Mouse (Mus musculus): ENCODE measurements around the gene Proser3. TPM values are rescaled to one million over a fixed set of nuclear protein-coding genes. Genes with fewer than 3 reads are reported as not detected.
A peak's percentile ranks its signal among the peaks of the same experiment; 100 is the strongest.
"Not testable (repeated sequence)": the region's sequence is repeated elsewhere in the genome, so short reads cannot be mapped to it uniquely, and the experiment has no call there.

The Proser3 gene
- polyA plus RNA-seq, 1 experiment from 2014 or later, result 8.0 TPM

DNA sequence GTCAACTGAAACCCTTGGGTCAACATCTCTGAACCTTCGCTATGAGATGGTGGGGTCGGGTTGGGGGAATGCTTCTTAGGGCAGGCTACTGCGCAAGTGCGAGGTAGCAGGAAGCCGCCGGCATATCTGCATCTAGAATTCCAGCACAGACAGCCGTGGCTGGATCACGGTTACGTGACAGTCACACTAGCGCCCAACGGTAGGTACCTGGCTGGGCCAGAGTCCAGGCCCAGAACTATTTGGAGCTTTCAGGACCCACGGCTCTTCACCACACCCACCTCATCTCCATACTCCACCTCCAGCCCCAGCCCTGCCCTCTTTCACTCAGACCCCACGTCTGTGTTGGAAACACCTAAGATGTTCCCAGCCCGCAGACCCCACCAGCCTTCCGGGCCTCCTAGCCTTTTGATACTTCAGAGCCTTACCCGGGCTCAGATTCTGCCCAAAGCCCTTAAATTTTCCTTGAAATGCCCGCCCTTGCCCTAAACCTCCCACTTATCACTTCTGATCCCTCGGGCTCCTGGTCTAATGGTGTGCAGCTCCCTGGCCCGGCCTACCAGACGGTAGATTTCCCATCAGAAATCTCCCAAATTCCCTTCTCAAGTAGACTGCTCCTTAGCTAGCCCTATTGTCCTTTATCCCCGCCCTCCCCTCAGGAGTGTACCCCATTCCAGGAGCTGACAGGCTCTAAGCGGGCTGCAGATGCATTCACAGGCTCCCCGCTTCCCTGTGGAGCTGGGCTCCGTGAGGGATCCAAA, 36.9 kb downstream of the Proser3 start:
- no peak for ATAC-seq (replicated peaks; ENCODE audit: insufficient number of reproducible peaks, insufficient read depth, low FRiP score, low read depth)
- no peak overlapping the region for H3K9ac ChIP-seq
- H3K9me3 ChIP-seq (replicated peaks), result no peaks in the 10 kb centered on the region
- H3K27me3 ChIP-seq, result peaks cover 6% of the 10 kb centered on the region; the same call in 1 of the 2 replicates
- H3K27ac ChIP-seq, result no peak overlapping the region
- H3K4me3 ChIP-seq, result no peak overlapping the region
- H3K4me2 ChIP-seq, result no peak overlapping the region
- WGBS, result 49% methylated on average over 24 of the region's 24 CpGs
- no peaks in the 10 kb centered on the region for H3K4me1 ChIP-seq (replicated peaks)
- H3K36me3 ChIP-seq, result no peaks in the 10 kb centered on the region

DNA sequence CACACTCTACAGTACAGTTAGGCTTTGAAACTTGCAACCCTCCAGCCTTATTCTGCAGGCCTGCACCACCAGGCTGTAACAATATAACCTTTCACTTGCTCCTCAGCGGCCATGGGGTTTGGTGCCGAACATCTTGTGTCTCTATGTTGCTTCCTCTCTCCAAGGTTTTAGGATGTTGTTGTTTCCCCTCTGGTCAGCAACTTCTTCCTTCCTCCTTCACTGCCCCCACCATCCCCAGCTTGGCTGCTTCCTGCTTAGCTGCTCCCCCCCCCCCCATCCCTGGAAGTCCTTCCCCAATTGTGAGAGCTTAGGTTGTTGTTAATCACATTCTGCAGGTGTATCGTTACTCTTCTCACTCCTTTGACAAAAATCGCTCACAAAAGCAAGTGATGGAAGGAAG, 44.0 kb downstream of the Proser3 start:
- no peak overlapping the region for H3K4me2 ChIP-seq
- WGBS, result 63% methylated on average over 4 of the region's 4 CpGs
- H3K27me3 ChIP-seq, result peaks cover 3% of the 10 kb centered on the region; the same call in 1 of the 2 replicates
- no peaks in the 10 kb centered on the region for H3K9me3 ChIP-seq (replicated peaks)
- H3K36me3 ChIP-seq, result no peaks in the 10 kb centered on the region
- H3K4me1 ChIP-seq (replicated peaks), result no peaks in the 10 kb centered on the region
- H3K4me3 ChIP-seq, result no peak overlapping the region
- H3K27ac ChIP-seq, result no peak overlapping the region
- H3K9ac ChIP-seq, result no peak overlapping the region
- ATAC-seq (replicated peaks; ENCODE audit: insufficient number of reproducible peaks, insufficient read depth, low FRiP score, low read depth), result no peak

DNA sequence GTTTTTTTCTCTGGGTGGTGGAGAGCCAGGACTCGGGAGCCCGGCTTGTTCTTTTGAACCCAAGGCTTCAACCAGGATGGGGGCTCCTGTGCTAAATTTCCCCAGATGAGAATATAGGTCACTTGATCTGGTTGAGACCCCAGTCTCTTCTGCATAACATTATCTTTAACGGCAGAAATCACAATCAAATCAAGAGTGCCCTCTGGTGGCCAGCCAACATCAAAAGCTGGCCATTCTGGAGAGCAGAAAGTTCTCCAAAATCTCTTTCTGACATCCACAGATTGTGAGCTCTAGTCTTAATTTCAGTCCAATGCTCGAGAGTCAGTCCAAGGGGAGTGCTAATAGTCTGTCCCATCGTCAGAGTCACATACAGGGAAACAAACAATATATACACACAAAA, 50.9 kb downstream of the Proser3 start:
- not testable (repeated sequence) for H3K4me3 ChIP-seq; H3K27me3 ChIP-seq; H3K9me3 ChIP-seq (replicated peaks); H3K4me1 ChIP-seq (replicated peaks); H3K36me3 ChIP-seq; ATAC-seq (replicated peaks; ENCODE audit: insufficient number of reproducible peaks, insufficient read depth, low FRiP score, low read depth); H3K9ac ChIP-seq; H3K27ac ChIP-seq; H3K4me2 ChIP-seq
- WGBS, result 74% methylated on average over 5 of the region's 5 CpGs

GRCm38 (mm10) chr7:30495506-30496042, 56.5 kb downstream of the Proser3 start:
- H3K9ac ChIP-seq; H3K4me3 ChIP-seq; H3K27ac ChIP-seq; H3K9me3 ChIP-seq (replicated peaks); H3K4me1 ChIP-seq (replicated peaks); H3K4me2 ChIP-seq; H3K36me3 ChIP-seq; ATAC-seq (replicated peaks; ENCODE audit: insufficient number of reproducible peaks, insufficient read depth, low FRiP score, low read depth): not testable (repeated sequence)
- WGBS, result 46% methylated on average over 5 of the region's 5 CpGs
- H3K27me3 ChIP-seq, result peaks cover 11% of the 10 kb centered on the region

- ATAC-seq (replicated peaks; ENCODE audit: insufficient number of reproducible peaks, insufficient read depth, low FRiP score, low read depth), result no peak
- H3K27me3 ChIP-seq, result peaks cover 23% of the 10 kb centered on the region
- no peaks in the 10 kb centered on the region for H3K36me3 ChIP-seq
- H3K4me1 ChIP-seq (replicated peaks), result no peaks in the 10 kb centered on the region
- H3K27ac ChIP-seq, result no peak within 1 kb of the TSS
- no peak within 1 kb of the TSS for H3K4me3 ChIP-seq
- no peaks in the 10 kb centered on the region for H3K9me3 ChIP-seq (replicated peaks)
- H3K4me2 ChIP-seq, result no peak within 1 kb of the TSS
- WGBS, result 56% methylated on average over 11 of the region's 11 CpGs
- no peak within 1 kb of the TSS for H3K9ac ChIP-seq
Measured at GRCm38 (mm10) chr7:30493401-30493931, 58.6 kb downstream of the Proser3 start, which contains the start of gene Prodh2. TSS of gene Prodh2 (plus strand) at chr7:30493622.

- 21% methylated on average over 4 of the region's 4 CpGs for WGBS
- no peak overlapping the region for H3K27ac ChIP-seq
- H3K27me3 ChIP-seq, result peaks cover 23% of the 10 kb centered on the region
- no peak overlapping the region for H3K9ac ChIP-seq
- H3K9me3 ChIP-seq (replicated peaks), result no peaks in the 10 kb centered on the region
- ATAC-seq (replicated peaks; ENCODE audit: insufficient number of reproducible peaks, insufficient read depth, low FRiP score, low read depth), result no peak
- H3K36me3 ChIP-seq, result no peaks in the 10 kb centered on the region
- H3K4me1 ChIP-seq (replicated peaks), result no peaks in the 10 kb centered on the region
- H3K4me2 ChIP-seq, result no peak overlapping the region
- H3K4me3 ChIP-seq, result no peak overlapping the region
Measured at GRCm38 (mm10) chr7:30492765-30493164, 59.3 kb downstream of the Proser3 start.

DNA sequence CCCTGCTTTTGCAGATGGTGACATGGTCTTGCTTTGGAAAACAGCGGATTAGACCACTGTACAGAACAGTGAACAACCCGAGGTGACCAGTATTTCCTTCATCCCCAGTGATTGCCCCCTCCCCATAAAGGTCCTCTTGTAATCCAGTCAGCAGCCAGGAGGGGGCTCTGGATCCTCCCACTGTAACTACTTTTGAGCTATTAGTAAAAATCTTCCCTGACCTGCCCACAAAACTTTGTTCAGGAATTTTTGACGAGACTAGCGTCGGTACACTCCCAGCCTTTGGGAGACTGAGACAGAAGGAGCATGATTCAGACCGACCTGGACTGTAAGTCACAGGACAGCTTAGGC, 61.2 kb downstream of the Proser3 start:
- no peak overlapping the region for H3K4me3 ChIP-seq
- WGBS, result 14% methylated on average over 6 of the region's 6 CpGs
- H3K27ac ChIP-seq, result no peak overlapping the region
- H3K4me1 ChIP-seq (replicated peaks), result no peaks in the 10 kb centered on the region
- H3K27me3 ChIP-seq, result peaks cover 23% of the 10 kb centered on the region
- H3K4me2 ChIP-seq, result no peak overlapping the region
- H3K9ac ChIP-seq, result no peak overlapping the region
- H3K36me3 ChIP-seq, result no peaks in the 10 kb centered on the region
- H3K9me3 ChIP-seq (replicated peaks), result no peaks in the 10 kb centered on the region
- ATAC-seq (replicated peaks; ENCODE audit: insufficient number of reproducible peaks, insufficient read depth, low FRiP score, low read depth), result no peak

DNA sequence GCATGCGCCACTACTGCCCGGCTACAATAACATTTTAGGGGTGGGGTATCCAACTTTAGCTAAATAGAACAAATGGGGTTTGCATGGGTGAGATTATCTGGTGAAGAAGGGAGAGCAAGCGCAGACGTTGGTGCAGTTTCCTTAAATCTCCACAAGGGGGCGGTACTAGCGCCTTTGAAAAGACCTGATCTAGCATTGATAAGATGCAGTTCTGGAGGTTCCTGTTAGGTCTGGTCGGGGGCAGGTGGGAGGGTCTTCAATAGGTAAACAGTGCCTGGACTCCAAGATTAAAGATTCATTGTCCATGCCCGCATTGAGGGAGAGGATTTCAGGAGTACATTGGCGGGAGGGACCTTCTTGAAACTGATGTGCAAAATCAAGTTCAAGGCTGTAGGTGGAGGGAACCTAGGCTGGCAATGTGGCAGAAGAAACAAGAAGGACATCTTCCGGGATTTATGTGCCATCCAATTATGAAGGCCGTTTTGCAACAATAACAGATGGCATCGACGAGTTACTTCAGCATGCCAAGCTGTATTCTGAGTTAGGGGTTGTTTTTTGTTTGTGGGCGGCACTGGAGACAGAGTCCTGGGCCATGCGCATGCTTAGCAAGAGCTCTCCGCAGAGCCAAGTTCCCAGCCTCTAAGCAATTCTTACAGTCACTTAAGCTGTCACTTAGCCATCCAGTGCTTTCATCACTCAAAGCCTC, 61.7 kb downstream of the Proser3 start:
- no peak overlapping the region for H3K4me3 ChIP-seq
- H3K4me1 ChIP-seq (replicated peaks), result no peaks in the 10 kb centered on the region
- H3K9me3 ChIP-seq (replicated peaks), result no peaks in the 10 kb centered on the region
- 30% methylated on average over 16 of the region's 16 CpGs for WGBS
- H3K27ac ChIP-seq, result no peak overlapping the region
- no peak overlapping the region for H3K4me2 ChIP-seq
- H3K36me3 ChIP-seq, result no peaks in the 10 kb centered on the region
- no peak for ATAC-seq (replicated peaks; ENCODE audit: insufficient number of reproducible peaks, insufficient read depth, low FRiP score, low read depth)
- H3K9ac ChIP-seq, result no peak overlapping the region
- peaks cover 25% of the 10 kb centered on the region for H3K27me3 ChIP-seq

Small RNAs within 50 kb of the gene (microRNA-seq; reads per million reads assigned to microRNA genes)
- gene Gm38670 (3.4 reads per million, percentile 12 among the genes with 10 or more reads in this experiment), gene Mir3569 (not detected)

Other genes starting within 250 kb of the Proser3 start
- 57.4 and 64.4 TPM in 2 replicates for gene Alkbh6, start 243.6 kb downstream of the Proser3 start, polyA plus RNA-seq (2015; fragmentation: Nextera tagmentation; extraction: Ambion mirVana)
- gene Syne4, start 237.5 kb downstream of the Proser3 start, polyA plus RNA-seq (2015; fragmentation: Nextera tagmentation; extraction: Ambion mirVana), result 6.1 and 18.8 TPM in 2 replicates
- gene E130208F15Rik, start 230.6 kb downstream of the Proser3 start, polyA plus RNA-seq (2015; fragmentation: Nextera tagmentation; extraction: Ambion mirVana), result 5.1 TPM in 1 of 2 replicates, not detected in the other
- 14.4 and 17.5 TPM in 2 replicates for gene Sdhaf1, start 228.4 kb downstream of the Proser3 start, polyA plus RNA-seq (2015; fragmentation: Nextera tagmentation; extraction: Ambion mirVana)
- gene Lrfn3, start 189.5 kb downstream of the Proser3 start, polyA plus RNA-seq (2015; fragmentation: Nextera tagmentation; extraction: Ambion mirVana), result 1.4 and 2.1 TPM in 2 replicates
- gene Tyrobp, start 138.5 kb downstream of the Proser3 start, polyA plus RNA-seq (2015; fragmentation: Nextera tagmentation; extraction: Ambion mirVana), result 27.1 and 46.0 TPM in 2 replicates
- gene Hcst, start 132.4 kb downstream of the Proser3 start, polyA plus RNA-seq (2015; fragmentation: Nextera tagmentation; extraction: Ambion mirVana), result 0.98 and 2.7 TPM in 2 replicates
- 0.76 and 1.5 TPM in 2 replicates for gene Nfkbid, start 130.6 kb downstream of the Proser3 start, polyA plus RNA-seq (2015; fragmentation: Nextera tagmentation; extraction: Ambion mirVana)
- 14.7 and 21.7 TPM in 2 replicates for gene Aplp1, start 106.8 kb downstream of the Proser3 start, polyA plus RNA-seq (2015; fragmentation: Nextera tagmentation; extraction: Ambion mirVana)
- gene Kirrel2, start 94.6 kb downstream of the Proser3 start, polyA plus RNA-seq (2015; fragmentation: Nextera tagmentation; extraction: Ambion mirVana), result 0.16 TPM in 2 replicates
- 0.09 and 0.14 TPM in 2 replicates for gene Nphs1, start 94.0 kb downstream of the Proser3 start, polyA plus RNA-seq (2015; fragmentation: Nextera tagmentation; extraction: Ambion mirVana)
- gene Prodh2, start 58.7 kb downstream of the Proser3 start, polyA plus RNA-seq (2015; fragmentation: Nextera tagmentation; extraction: Ambion mirVana), result 0.15 and 0.74 TPM in 2 replicates
- 6.2 and 8.1 TPM in 2 replicates for gene Arhgap33, start 17.2 kb downstream of the Proser3 start, polyA plus RNA-seq (2015; fragmentation: Nextera tagmentation; extraction: Ambion mirVana)
- 155 and 176 TPM in 2 replicates for gene Hspb6, start 121 bp downstream of the Proser3 start, polyA plus RNA-seq (2015; fragmentation: Nextera tagmentation; extraction: Ambion mirVana)
- 32.7 and 33.1 TPM in 2 replicates for gene Lin37, start 7.5 kb upstream of the Proser3 start, polyA plus RNA-seq (2015; fragmentation: Nextera tagmentation; extraction: Ambion mirVana)
- gene U2af1l4, start 11.0 kb upstream of the Proser3 start, polyA plus RNA-seq (2015; fragmentation: Nextera tagmentation; extraction: Ambion mirVana), result 90.0 and 97.8 TPM in 2 replicates
- gene Gm49396, start 11.0 kb upstream of the Proser3 start, polyA plus RNA-seq (2015; fragmentation: Nextera tagmentation; extraction: Ambion mirVana), result 8.4 and 10.8 TPM in 2 replicates
- 104 and 106 TPM in 2 replicates for gene Psenen, start 11.3 kb upstream of the Proser3 start, polyA plus RNA-seq (2015; fragmentation: Nextera tagmentation; extraction: Ambion mirVana)
- gene Igflr1, start 13.1 kb upstream of the Proser3 start, polyA plus RNA-seq (2015; fragmentation: Nextera tagmentation; extraction: Ambion mirVana), result 3.7 and 4.0 TPM in 2 replicates
- gene Kmt2b, start 36.4 kb upstream of the Proser3 start, polyA plus RNA-seq (2015; fragmentation: Nextera tagmentation; extraction: Ambion mirVana), result 4.2 and 4.4 TPM in 2 replicates
- 0.14 and 0.23 TPM in 2 replicates for gene Zbtb32, start 46.6 kb upstream of the Proser3 start, polyA plus RNA-seq (2015; fragmentation: Nextera tagmentation; extraction: Ambion mirVana)
- gene Upk1a, start 60.5 kb upstream of the Proser3 start, polyA plus RNA-seq (2015; fragmentation: Nextera tagmentation; extraction: Ambion mirVana), result 0.43 and 1.4 TPM in 2 replicates
- 1,740 and 2,396 TPM in 2 replicates for gene Cox6b1, start 73.9 kb upstream of the Proser3 start, polyA plus RNA-seq (2015; fragmentation: Nextera tagmentation; extraction: Ambion mirVana)
- gene Etv2, start 83.6 kb upstream of the Proser3 start, polyA plus RNA-seq (2015; fragmentation: Nextera tagmentation; extraction: Ambion mirVana), result not detected in 2 replicates
- gene Rbm42, start 98.0 kb upstream of the Proser3 start, polyA plus RNA-seq (2015; fragmentation: Nextera tagmentation; extraction: Ambion mirVana), result 73.7 and 92.8 TPM in 2 replicates
- 23.4 and 33.8 TPM in 2 replicates for gene Haus5, start 112.7 kb upstream of the Proser3 start, polyA plus RNA-seq (2015; fragmentation: Nextera tagmentation; extraction: Ambion mirVana)
- not detected in 2 replicates for gene Pmis2, start 119.3 kb upstream of the Proser3 start, polyA plus RNA-seq (2015; fragmentation: Nextera tagmentation; extraction: Ambion mirVana)
- 1.0 and 1.4 TPM in 2 replicates for gene 2200002J24Rik, start 146.6 kb upstream of the Proser3 start, polyA plus RNA-seq (2015; fragmentation: Nextera tagmentation; extraction: Ambion mirVana)
- 0.37 and 0.62 TPM in 2 replicates for gene Atp4a, start 159.9 kb upstream of the Proser3 start, polyA plus RNA-seq (2015; fragmentation: Nextera tagmentation; extraction: Ambion mirVana)
- gene Tmem147, start 177.2 kb upstream of the Proser3 start, polyA plus RNA-seq (2015; fragmentation: Nextera tagmentation; extraction: Ambion mirVana), result 167 and 172 TPM in 2 replicates
- 0.13 TPM in 1 of 2 replicates, not detected in the other for gene Gapdhs, start 191.4 kb upstream of the Proser3 start, polyA plus RNA-seq (2015; fragmentation: Nextera tagmentation; extraction: Ambion mirVana)
- 1.2 and 1.5 TPM in 2 replicates for gene Sbsn, start 199.2 kb upstream of the Proser3 start, polyA plus RNA-seq (2015; fragmentation: Nextera tagmentation; extraction: Ambion mirVana)
- gene Dmkn, start 211.5 kb upstream of the Proser3 start, polyA plus RNA-seq (2015; fragmentation: Nextera tagmentation; extraction: Ambion mirVana), result 2.8 and 3.6 TPM in 2 replicates
- gene Krtdap, start 235.6 kb upstream of the Proser3 start, polyA plus RNA-seq (2015; fragmentation: Nextera tagmentation; extraction: Ambion mirVana), result 3.8 and 6.4 TPM in 2 replicates

All from heart, embryonic 15.5 days (tissue).